Mouse (Mus musculus): ENCODE results near the gene Prkd2.

Gene Prkd2

GRCm38 (mm10) chr7:16869497-16869896, 26.8 kb downstream of the Prkd2 start:
- peak; percentile 90 for DNase-seq (ENCODE audit: low spot score)

DNA sequence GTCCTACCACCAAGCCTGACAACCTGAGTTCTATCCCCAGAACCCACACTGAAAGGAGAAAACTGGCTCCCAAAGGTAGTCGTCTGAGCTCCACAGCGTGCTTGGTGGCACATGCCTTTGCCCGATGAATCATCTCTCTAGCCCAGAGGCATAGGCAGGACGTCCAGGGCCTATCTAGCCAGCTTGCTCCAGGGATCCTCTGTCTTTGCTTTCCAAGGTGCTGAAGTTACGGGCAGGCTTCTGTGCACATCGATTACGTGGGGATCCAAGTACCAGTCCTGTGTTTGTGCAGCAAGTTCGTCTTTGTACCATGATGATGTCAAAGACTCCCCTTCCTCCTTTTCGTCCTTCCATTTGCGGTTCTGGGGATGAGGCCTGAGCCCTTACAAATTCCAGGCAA, 28.9 kb downstream of the Prkd2 start:
- no peak for DNase-seq (ENCODE audit: low spot score)

- DNase-seq (ENCODE audit: low spot score), result no peak
These were observed 29.8 kb downstream of the Prkd2 start for GRCm38 (mm10) chr7:16872478-16872877.

GRCm38 (mm10) chr7:16873392-16873791, 30.7 kb downstream of the Prkd2 start:
- DNase-seq (ENCODE audit: low spot score), result no peak

DNA sequence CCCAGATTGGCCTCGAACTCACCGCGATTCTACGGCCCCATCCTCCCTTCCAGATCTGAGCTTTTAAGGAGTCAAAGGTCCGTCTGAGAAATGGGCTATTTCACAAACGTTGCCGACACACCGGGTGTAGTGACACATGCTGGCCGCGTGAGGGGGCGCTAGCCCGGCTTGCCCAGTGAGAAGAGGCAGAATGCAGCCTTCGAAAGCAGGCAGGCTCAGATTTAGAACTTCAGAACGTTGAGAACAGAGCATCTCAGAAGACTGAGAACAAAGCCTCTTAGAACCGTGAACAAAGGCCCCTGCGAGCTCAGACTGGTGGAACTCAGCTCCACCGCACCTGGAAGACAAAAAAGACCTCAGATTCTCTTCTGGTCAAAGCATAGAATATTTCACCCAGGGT, 31.5 kb downstream of the Prkd2 start:
- DNase-seq (ENCODE audit: low spot score), result peak; percentile 89

GRCm38 (mm10) chr7:16874756-16875309, 32.1 kb downstream of the Prkd2 start:
- DNase-seq (ENCODE audit: low spot score), result peak; percentile 100

DNA sequence AGATGAGACGGTGACA, 32.4 kb downstream of the Prkd2 start, which contains the start of gene Dact3:
Dact3 (plus strand) TSS at position 8 of the 16 bp plus-strand sequence.
- no peak for DNase-seq (ENCODE audit: low spot score)

DNA sequence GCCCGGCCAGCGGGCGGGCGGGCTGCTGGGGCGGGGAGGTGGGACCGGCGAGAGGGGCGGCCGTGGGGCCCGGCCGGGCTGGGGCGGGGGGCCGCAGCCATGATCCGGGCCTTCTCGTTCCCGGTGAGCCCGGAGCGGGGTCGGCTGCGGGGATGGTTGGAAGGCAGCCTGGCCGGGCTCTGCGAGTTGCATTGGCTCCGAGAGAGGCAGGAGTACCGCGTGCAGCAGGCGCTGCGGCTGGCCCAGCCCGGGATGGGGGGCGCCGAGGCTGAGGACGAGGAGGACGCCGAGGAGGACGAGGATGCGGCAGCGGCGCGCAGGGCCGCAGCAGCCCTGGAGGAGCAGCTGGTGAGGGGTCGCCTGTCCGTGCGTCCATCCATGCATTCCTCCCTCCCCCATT, 32.6 kb downstream of the Prkd2 start:
- DNase-seq (ENCODE audit: low spot score), result peak; percentile 49

DNA sequence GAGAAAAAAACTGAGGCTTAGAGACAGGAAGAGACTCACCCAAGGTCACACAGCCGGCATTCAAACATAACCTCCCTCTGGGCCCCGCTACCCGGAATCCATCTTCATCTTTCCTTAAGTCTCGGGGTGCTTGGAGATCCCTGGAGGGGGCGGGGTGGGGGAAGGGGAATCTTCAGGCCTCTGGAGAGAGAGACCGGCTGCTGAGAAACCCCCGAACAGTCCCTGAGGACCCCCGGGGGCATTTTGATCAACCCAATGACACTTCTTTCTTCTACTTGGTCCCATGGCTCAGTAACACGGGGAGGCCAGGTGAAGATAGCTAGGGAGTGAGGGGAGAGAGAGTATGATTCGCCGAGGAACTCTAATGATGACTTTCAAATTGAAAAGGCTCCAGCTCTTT, 33.3 kb downstream of the Prkd2 start:
- no peak for DNase-seq (ENCODE audit: low spot score)

GRCm38 (mm10) chr7:16876608-16877007, 33.9 kb downstream of the Prkd2 start:
- peak; percentile 89 for DNase-seq (ENCODE audit: low spot score)

DNA sequence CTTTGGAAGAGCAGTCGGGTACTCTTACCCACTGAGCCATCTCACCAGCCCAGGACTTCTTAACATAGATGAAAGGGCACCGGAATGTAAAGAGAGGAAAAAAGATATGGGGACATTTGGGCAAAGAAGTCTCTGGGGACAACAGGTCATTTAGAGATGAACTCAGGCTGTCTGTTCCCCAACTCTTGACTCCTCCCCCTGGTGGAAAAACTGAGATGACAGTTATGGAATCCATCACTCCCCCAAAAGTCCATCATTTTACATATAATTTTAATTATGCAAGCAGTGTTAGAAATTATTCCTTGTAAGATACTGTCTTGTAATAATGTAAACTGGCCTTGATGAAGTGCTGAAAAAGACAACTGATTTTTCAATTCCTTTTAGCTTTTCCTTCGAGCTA, 35.0 kb downstream of the Prkd2 start:
- DNase-seq (ENCODE audit: low spot score), result no peak

- DNase-seq (ENCODE audit: low spot score), result peak; percentile 92
These were observed 37.3 kb downstream of the Prkd2 start for GRCm38 (mm10) chr7:16879796-16880547.

GRCm38 (mm10) chr7:16880615-16881014, 37.9 kb downstream of the Prkd2 start:
- DNase-seq (ENCODE audit: low spot score), result no peak

- no peak for DNase-seq (ENCODE audit: low spot score)
These were observed 40.5 kb downstream of the Prkd2 start for GRCm38 (mm10) chr7:16883162-16883561.

- no peak for DNase-seq (ENCODE audit: low spot score)
These were observed 41.6 kb downstream of the Prkd2 start for GRCm38 (mm10) chr7:16884334-16884733.

DNA sequence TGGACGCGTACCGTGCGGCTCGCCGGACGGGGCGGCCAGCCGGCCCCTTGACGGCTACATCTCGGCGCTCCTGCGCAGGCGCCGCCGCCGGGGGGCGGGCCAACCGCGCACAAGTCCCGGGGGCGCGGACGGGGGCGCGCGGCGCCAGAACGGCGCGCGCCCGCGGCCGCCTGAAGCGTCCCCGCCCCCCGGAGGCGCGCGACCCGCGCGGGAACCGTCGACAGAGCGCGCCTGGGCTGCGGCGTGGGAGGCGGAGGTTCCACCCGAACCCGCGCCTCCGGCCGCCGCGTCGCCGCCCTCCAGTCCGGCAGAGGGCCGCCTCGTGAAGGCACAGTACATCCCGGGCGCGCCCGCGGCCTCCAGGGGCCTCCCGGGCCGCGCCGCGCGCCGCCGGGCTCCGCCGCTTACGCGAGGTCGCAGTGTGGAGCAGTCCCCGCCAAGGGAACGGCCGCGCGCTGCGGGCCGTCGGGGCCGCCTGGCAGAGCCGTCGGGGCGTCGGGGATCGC, 42.6 kb downstream of the Prkd2 start:
- DNase-seq (ENCODE audit: low spot score), result no peak

- DNase-seq (ENCODE audit: low spot score), result no peak
These were observed 43.2 kb downstream of the Prkd2 start for GRCm38 (mm10) chr7:16885905-16886304.

DNA sequence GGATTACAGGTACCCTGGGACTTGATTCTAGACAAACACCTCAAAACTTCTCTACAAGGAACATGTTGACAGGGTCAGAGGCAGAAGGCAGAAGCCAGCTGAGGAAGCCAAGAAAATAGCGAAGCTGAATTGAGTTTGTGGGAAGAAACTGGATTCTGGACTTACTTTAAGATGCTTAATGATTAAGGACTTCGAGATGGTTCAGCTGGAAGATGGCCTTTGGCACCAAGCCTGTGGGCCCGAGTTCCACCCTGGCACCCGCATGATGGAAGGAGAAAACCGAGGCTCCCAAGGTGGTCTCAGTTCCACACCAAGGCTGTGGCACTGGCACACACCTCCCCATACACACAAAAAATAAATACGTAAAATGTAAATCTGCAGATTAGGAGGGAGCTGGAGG, 47.8 kb downstream of the Prkd2 start:
- no peak for DNase-seq (ENCODE audit: low spot score)

- DNase-seq (ENCODE audit: low spot score), result peak; percentile 89
These were observed 48.2 kb downstream of the Prkd2 start for GRCm38 (mm10) chr7:16890944-16891343.

- DNase-seq (ENCODE audit: low spot score), result peak; percentile 96
These were observed 49.1 kb downstream of the Prkd2 start, which contains the start of gene Gng8 for GRCm38 (mm10) chr7:16891641-16892351. Gene Gng8, plus strand, starts transcription at chr7:16891786.

- no peak for DNase-seq (ENCODE audit: low spot score)
These were observed 49.6 kb downstream of the Prkd2 start for GRCm38 (mm10) chr7:16892352-16892730.

- no peak for DNase-seq (ENCODE audit: low spot score)
These were observed 50.9 kb downstream of the Prkd2 start for GRCm38 (mm10) chr7:16893612-16894011.

- DNase-seq (ENCODE audit: low spot score), result no peak
These were observed 51.6 kb downstream of the Prkd2 start for GRCm38 (mm10) chr7:16894279-16894678.

DNA sequence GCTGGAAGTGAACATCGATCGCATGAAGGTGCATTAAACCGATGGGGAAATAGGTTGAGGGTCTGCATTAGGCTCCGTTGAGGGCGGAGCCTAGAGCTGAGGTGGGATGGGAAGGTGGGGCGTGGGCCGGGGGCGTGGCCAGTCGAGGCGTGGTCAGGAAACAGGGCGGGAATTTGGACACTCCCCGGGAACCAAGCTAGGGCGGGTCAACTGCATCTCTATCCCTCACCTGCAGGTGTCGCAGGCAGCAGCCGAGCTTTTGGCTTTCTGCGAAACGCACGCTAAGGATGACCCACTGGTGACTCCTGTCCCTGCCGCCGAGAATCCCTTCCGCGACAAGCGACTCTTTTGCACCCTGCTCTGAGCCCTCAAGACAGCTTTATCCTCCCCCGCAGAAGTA, 52.3 kb downstream of the Prkd2 start:
- DNase-seq (ENCODE audit: low spot score), result peak; percentile 92

Data from embryo, embryonic 10 days (tissue).